Mouse (Mus musculus) liver, postnatal 0 days (tissue): ENCODE data around the gene Apold1.

Experiments used
- CTCF ChIP-seq: sonication (generic); IDR thresholded peaks from 2 replicates; pipeline ENCODE4 v1.5.1; 2016; ENCODE audit warnings: antibody characterized with exemption, low read depth
- EP300 ChIP-seq: IDR thresholded peaks from 2 replicates; pipeline ENCODE4 v1.6.1; 2016; ENCODE audit warnings: antibody characterized with exemption, low read depth, mild to moderate bottlenecking

DNA sequence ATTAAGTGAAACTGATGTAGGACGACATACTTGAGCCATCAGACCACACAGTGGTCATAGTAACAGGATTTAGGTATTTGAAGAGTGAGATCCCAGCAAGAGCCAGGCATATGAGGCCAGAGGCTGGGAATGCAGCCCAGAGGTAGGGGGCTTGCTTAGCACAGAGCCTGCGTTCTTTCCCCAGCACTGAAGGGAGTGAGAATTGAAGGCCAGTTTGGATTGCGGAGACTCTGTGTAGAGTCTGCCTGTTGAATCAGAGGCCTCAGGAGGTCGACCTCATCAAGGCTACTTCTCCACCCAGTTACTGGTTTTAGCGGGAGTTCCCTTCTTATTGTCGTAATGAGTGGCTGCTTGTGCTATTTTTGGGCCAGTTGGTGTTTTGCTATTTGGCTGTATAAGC lies 35.5 kb upstream of the Apold1 start:
- TF ChIP-seq CTCF = no peak
- TF ChIP-seq EP300 = no peak
